Mouse (Mus musculus) erythroblast, embryonic 14.5 days (primary cell): ENCODE measurements around the gene Ptprn2.

Experiments
- GATA1 ChIP-seq: IDR thresholded peaks from 2 replicates; pipeline ENCODE4 v1.6.1; 2012; ENCODE audit warnings: low read length, inconsistent platforms, mixed read lengths
- TAL1 ChIP-seq: IDR thresholded peaks from 3 replicates; pipeline ENCODE4 v1.6.1; 2012; ENCODE audit warnings: low read length, inconsistent platforms, mixed read lengths

DNA sequence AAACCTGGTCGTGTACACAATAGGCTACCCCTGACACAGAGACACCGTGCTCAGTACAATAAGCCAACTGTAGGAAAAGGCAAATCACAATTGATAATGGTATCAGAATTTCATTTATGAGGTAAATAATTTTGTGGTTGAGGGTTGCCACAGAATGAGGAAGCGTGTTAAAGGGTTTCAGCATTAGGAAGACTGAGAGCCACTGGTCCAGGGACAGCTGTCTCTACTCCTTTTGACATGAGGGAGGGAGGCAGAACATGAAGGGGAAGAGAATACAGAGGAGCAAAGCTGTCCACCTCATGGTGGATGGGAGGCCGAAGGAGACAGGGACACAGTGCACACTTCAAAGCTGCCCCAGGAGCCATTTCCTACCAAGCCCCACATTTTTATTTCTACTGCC lies 97.3 kb downstream of the Ptprn2 start:
- TF ChIP-seq TAL1 (no peak), GATA1 (no peak)
